Mouse (Mus musculus) neutrophil, adult 65 days (primary cell): ENCODE measurements around the gene Gm34653. TPM values are rescaled to one million over a fixed set of nuclear protein-coding genes. Genes with fewer than 3 reads are reported as not detected.

Experiments used
- total RNA-seq: library from RNA; stranded (reverse); gene quantifications from 2 replicates; pipeline ENCODE4 v1.2.4, GENCODE M21; 2023

The Gm34653 gene
- total RNA-seq, result not detected in 2 replicates

DNA sequence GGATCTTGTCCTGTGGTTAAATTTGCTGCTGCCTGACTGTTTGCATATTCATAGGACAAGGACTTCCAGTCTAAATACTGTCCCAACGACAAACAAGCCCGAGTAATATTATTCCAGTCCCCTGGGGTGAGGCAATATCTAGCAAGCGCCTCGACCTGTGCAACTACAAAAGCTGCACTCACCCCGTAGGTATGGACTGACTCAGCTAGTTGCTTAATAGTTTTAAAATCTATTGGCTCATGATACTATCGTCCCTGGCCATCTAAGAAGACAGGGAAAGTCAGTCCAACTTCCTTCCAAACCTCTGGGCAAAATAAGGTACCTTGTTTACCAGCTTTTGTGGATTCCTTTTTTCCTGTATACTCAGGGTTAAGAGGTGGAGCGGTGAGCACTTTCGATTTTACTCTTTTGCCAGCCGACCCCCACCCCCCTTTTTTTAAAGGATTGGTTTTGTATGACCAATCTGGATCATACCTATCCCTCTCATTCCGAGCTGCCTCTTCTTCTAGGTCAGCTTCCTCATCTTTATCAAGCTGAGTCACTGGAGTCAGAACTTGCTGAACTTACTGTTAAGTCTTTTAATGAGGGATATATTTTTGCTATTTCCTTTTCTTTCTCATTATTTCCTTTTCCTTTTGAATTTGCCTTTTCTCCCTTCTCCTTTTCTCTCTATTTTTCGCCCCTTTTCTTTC, at the start of gene Gm34653:
Gene Gm34653 (plus strand): TSS at position 242 of the 692 bp plus-strand sequence.

DNA sequence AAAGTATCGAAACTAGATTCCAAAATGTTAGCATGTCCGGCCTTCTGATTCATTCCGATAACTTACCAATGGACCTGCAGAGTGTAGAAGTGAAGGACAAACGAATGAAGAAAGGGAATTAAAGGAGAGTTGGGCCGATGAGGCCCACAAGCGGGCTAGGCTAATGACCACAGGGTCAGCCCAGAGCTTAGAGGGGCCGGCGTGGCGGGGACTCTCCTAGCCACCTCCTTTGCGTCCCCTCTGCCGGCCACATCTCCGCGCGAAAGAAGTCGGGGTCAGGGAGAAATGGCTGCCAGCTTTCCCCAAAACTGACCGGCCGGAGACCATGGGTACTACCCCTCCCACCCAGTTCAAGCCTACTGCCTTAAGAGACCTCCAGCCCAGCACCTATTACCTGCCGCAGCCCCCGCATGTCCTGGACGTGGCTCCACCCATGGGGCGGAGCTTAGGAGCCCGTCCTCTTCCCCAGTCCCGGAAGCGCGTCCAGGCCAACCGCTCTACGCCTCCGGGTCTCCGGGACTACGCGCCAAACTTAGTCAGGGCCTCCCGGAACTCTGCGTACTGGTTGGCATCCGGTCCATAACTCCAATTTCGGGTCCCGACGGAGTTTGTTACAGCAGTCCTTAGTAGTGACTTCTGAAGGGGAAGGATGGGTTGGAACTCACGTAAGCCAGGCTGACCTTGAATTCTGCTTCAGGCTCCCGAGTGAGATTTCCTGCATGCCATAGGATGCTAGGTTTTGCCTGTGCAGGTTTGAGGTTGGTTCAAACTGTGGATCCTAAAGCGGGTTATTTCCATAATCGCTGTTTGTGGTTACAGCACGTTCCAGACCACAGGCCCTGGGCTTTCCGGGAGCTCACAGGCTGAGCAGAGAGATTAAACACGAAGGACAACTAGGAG, 33.2 kb upstream of the Gm34653 start, which contains the start of gene Rabepk:
Gene Rabepk (minus strand): TSS at position 556 of the 900 bp plus-strand sequence.

DNA sequence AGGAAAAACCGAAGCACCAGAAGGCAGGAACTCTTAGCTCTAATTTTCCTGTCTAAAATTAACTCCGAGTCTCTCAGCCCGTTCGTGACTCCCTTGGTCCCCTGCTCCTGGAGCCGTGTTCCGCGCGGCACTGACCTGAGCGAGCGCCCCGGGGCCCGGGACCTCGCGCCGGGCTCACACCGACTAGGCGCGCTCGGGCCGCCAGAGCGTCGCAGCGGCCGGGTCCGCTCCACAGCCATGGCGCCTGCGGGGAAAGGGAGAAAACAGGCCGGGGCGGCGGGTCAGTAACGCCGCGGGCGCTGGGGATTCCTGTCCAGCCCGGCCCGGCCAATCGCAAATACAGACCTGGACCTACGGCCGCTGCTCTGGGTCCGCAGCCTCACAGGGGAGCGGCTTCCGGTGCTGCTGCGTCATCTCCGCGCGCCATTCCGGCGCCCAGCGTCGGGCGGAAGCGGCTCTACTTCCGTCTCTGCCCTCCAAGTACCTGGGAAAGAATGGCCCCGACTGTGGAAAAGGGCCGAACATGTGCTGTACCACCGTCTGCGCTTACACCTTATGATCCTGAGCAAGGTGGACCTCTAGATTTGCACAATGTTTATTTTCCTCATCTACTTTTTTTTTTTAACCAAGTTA, 6.9 kb upstream of the Gm34653 start, which contains the start of gene Fbxw2:
Gene Fbxw2 (minus strand): TSS at position 485 of the 633 bp plus-strand sequence.

DNA sequence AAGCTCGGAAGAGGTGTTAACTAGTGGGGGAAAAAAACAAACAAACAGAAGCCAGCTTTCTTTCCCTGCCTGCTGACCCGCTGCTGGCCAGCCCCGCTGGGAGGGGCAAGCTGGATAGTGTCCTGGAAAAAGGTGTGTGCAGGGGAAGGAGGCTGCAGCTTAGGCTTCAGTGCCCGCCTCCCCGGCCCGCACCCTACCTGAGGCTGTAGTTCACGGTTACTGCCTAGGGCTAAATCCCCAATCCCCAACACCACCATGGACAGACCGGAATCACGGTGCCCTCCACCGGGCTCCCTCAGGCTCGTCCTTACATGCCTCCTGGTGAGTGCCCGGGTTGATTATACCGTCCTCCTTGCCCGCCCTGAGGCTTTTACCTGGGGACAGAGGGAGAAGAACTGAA, 41.5 kb downstream of the Gm34653 start, which contains the start of gene Cutal:
Gene Cutal (plus strand): TSS at position 126 of the 400 bp plus-strand sequence.

DNA sequence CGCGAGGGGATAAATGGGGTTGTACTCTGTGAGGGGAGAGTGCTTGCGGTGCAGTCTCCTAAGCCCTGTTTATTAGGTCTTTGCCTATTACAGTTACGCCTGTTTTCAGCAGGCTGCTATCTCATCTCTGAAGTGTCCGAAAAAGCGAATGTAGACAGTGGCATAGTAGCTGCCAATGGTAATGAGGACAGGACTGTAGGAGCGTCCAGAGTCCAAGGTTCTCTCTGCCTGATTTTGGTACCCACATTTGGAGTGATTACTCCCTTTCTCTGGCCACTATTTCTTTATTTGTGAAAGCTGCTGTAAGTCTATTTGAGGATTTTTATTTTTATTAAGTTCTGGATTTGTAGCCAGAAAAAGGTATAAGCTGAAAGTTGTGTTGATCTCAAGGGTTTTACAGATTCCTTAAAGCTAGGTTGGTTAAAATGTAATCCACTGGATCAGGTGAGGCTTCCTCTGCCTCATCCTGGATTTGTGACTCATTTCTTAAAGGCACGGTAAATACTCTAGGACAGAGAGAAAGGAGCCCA, 42.1 kb downstream of the Gm34653 start, which contains the start of gene Psmd5:
Gene Psmd5 (minus strand): TSS at position 153 of the 530 bp plus-strand sequence.

Other genes starting within 250 kb of the Gm34653 start
- 77.9 and 115 TPM in 2 replicates for gene Gapvd1, start 77.8 kb upstream of the Gm34653 start, total RNA-seq
- gene Hspa5, start 61.0 kb upstream of the Gm34653 start, total RNA-seq, result 633 and 771 TPM in 2 replicates
- gene Rabepk, start 33.1 kb upstream of the Gm34653 start, total RNA-seq, result 5.0 and 6.9 TPM in 2 replicates
- gene Fbxw2, start 6.7 kb upstream of the Gm34653 start, total RNA-seq, result 126 and 150 TPM in 2 replicates
- gene Cutal, start 41.4 kb downstream of the Gm34653 start, total RNA-seq, result not detected in 2 replicates
- gene Psmd5, start 42.0 kb downstream of the Gm34653 start, total RNA-seq, result 11.6 and 21.5 TPM in 2 replicates
- 9.7 and 11.0 TPM in 2 replicates for gene Phf19, start 81.0 kb downstream of the Gm34653 start, total RNA-seq
- 15.9 and 21.1 TPM in 2 replicates for gene Traf1, start 128.8 kb downstream of the Gm34653 start, total RNA-seq
- 1.4 and 1.5 TPM in 2 replicates for gene Hc, start 228.4 kb downstream of the Gm34653 start, total RNA-seq